Mouse (Mus musculus) layer of hippocampus, adult 2 months (tissue): Measurements from ENCODE around the gene Zfp503. TPM values are rescaled to one million over a fixed set of nuclear protein-coding genes. Genes with fewer than 3 reads are reported as not detected.
A peak's percentile ranks its signal among the peaks of the same experiment; 100 is the strongest.

ENCODE experiments used
- DNase-seq, 2 experiments: peaks; one replicate each; pipeline ENCODE4 v3.0.0; 2022; ENCODE audit warnings: low spot score in 2 of 2
- H3K27ac ChIP-seq: fragments of 200-600 bp; 2 replicates; pipeline ENCODE4 v1.8.1; 2022
- H3K4me3 ChIP-seq: fragments of 200-600 bp; 2 replicates; pipeline ENCODE4 v1.8.1; 2022; ENCODE audit warnings: mild to moderate bottlenecking
- CTCF ChIP-seq: fragments of 200-600 bp; conservative IDR thresholded peaks from 2 replicates; pipeline ENCODE4 v1.8.1; 2022; ENCODE audit warnings: antibody characterized with exemption, mild to moderate bottlenecking, moderate library complexity
- total RNA-seq, 2 experiments: library from RNA; stranded (reverse); gene quantifications; 2 replicates each; pipeline ENCODE4 v1.2.3; 2021

The Zfp503 gene
- total RNA-seq, 2 experiments from 2014 or later: 2.2 to 2.5 TPM

DNA sequence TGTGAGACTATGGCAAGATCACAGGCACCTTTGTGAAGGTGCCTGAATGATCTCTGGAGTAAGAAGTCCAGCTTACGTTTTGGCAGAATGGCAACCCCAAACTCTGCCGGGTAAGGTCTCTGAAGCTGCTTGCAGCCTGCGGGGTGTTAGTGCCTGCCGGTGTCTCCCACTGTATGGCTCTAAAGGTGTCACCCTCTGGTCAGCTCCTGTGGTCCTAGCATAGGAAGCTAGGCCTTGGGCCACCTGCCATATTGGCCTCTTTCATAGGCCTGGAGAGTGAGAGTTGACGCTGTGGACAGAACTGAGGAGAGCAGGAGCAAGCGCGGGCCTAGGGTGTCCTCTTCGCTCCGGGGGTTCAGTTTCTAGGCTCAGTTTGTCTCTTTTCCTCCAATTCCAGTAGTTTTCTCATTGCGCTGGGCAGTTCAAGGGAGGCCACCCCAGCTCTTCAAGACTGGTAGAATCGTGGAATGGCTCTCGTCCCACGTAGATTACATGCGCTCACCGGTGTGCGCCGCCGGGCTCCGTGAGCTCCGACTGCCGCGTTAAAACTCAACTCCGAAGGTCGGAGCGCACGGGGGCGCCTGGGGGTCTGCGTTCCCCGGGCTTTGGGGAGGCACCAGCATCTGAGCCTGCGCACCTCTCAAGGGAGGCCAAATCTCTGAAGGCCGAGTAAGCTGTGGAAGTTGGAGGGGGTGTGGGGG is 1.1 kb upstream of the Zfp503 start:
- Histone ChIP-seq H3K4me3 (no peak overlapping the region), H3K27ac (no peak overlapping the region)
- TF ChIP-seq CTCF: no peak
- DNase-seq: no peak

DNA sequence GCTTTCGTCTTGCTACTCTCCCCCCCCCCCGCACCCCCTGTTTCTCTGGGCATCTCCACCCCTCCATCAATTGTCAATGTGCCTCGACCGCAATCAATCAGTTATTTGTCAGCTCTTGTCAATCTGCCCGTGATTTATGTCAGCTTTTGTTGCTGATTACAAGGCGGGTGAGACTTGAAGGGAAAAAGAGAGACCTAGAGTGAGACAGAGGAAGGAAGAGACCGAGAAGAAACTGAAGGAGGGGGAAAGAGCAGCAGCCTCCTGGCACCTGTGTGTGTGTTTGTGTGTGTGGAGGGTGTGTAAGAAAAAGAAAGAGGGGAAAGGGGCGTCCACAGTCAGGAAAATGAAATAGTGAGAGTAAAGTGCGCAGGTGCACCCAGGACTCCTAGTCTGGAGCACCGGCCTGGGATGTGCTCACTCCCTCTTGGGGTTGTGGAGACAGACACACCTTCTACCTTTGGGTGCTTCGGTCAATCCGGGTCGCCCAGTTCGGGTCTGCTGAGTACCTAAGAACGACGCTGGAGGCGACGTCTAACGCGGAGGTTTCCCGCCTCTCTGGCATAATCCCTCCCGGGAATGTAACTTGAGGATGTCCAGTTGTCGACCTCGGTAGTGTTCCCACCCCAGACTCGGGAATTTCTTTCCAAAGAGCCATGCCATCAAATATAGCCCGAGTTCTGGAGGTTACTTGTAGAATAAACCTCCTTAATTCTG is 667 bp downstream of the Zfp503 start:
- Histone ChIP-seq H3K4me3 (peak overlapping the region; percentile 79), H3K27ac (peak overlapping the region; percentile 52; the same call in 1 of the 2 replicates)
- DNase-seq: no peak
- no peak for TF ChIP-seq CTCF

DNA sequence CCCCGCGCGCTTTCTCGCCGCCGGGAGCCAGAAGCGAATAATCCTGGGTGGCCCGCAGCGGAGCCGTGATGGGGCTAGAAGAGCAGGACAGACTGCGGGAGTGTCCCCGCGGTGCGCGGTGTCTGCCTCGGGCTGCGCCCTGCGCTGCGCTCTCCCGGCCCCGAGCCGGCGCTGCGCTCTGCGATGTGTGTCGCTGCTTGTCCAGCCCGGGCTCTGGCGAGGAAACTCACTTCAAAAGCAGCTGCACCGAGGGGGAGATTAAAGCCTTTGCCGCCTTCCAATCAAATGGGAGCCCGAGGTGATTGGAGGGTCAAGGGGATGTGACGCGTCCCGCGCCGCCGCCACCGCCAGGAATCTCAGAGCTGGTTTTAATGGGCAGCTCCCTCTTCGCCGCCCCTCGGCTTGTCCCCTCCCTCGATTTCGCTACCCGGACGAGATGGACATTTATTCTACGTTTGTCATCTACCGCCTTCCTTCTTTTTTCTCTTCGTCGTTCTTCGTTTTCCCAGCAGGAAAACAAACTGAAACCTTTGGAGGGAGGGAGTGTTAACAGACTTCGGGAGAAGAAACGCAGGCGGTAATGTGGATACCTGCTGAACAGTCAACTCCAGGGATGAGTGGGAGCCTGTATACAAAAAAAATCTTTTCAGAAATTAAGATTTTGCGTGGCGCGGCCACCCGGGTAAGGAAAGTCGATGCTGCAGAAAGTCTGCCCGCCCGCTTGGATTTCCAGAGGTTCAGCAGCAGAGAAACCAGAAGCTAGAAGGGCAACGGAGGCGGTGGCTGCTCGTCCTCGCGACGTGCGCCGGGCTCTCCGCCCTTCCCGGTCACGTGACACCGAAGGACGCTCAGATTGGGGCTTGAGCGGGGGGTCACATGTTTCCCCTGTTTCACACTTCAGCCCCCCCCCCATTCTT is 1.5 kb downstream of the Zfp503 start:
- peak; percentile 83 to 93 for DNase-seq
- peak overlapping the region; percentile 91 for H3K27ac ChIP-seq
- peak; percentile 30 for TF ChIP-seq CTCF
- peak overlapping the region; percentile 79 for H3K4me3 ChIP-seq

DNA sequence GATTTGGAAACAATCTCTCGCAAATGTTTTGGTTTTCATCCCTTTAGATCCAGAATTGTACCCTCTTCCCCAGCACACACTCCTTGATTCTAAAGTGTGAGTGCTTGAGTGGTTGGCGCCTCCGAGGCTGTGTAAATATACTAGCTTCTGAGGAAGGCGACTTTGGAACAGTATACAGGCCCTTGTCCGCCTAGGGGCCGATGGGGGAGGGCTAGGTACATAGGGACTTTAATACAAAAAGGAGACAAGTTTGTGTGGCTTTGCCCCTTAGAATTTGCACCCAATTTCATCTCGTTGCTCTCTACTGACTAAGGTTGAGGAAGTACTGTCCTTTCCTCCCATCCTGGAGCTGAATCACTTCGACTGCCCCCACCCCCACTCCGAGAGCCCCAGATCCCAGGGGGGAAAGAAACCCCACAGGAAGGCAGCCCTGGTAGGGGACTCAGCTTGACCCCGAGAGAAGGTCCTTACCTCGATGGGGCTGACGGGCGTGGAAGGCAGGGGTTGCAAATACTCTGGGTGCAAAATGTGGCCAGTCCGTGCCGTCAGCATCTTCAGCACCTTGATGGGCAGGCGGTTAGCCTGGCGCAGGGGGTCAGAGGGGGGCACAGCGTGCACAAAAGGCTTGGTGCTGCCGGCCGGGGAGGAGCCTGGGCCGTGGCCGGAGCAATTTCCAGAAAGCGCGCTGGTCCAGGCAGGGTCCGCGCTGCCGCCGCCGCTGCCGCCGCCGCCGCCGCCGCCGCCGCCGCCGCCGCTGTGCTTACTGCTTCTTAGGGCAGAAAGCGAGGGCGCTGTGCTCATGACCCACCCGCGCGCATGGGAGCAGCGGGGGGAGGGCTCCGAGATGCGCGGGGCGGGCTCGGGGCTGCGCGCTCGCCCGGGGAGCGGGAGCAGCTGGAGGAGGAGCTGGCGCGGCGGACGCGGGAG is 2.4 kb downstream of the Zfp503 start:
- H3K4me3 ChIP-seq: peak overlapping the region; percentile 79
- no peak for DNase-seq
- no peak for TF ChIP-seq CTCF
- peak overlapping the region; percentile 88 for H3K27ac ChIP-seq

DNA sequence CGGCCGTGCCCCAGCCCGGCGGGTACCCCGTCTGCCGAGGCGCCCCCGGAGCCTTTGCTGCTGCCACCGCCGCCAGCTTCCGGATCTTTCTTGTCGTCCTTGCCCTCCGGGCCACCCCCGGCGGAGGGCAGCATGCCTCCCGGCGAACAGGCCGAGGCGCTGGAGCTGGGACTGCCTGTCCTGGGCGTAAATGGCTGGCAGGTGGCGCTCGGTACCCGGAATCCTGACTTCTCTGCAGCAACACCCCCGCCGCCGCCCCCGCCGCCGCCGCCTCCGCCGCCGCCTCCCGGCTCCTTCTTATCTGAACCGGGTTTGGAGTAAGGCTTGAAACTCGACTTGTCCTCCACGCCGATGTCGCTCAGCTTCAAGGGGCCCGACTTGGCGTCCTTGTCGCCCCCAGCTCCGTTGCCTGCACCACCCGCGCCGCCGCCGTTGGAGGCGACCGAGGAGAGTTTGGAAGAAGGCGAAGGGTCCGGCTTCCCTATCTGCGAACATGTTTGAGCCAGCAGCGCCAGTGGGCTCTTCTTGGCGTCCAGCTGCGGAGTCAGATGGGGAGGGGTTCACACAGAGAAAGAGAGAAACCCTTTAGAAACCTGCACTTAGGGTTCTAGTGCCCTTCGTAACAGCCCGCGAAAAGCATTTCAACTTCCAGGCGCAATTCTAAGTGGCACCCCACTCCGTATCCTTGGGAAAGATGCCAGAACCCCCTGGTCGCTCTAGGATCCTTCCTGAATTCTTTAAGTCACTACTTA is 3.2 kb downstream of the Zfp503 start:
- DNase-seq: peak; percentile 75 to 80
- Histone ChIP-seq H3K27ac (peak overlapping the region; percentile 88; the same call in 1 of the 2 replicates), H3K4me3 (peak overlapping the region; percentile 79)
- TF ChIP-seq CTCF: peak; percentile 86

DNA sequence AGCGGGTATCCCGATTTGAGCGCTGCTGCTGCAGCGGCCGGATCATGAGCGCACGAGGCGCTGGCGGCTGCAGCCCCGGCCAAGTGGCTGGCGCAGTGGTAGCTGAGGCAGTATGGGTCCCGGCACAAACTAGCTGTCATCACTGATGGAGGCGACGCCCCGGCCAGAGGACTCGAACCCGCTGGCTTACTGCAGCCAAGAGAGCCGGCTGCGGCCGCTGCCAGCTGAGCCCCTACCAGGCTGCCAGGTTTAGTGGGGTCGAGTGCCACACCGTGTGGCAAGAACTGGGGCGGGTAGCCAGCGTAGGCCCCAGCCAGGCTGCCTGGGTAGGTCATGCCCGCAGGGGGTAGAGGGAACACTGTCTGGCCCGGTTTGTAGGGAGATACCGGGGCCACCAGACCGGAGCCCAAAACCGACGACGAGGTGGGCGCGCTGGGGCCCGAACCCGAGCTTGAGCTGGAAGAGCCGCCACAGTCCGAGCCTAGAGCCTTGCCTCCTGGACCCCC is 3.9 kb downstream of the Zfp503 start:
- Histone ChIP-seq H3K4me3 (peak overlapping the region; percentile 79), H3K27ac (peak overlapping the region; percentile 88; the same call in 1 of the 2 replicates)
- TF ChIP-seq CTCF: no peak
- no peak for DNase-seq

DNA sequence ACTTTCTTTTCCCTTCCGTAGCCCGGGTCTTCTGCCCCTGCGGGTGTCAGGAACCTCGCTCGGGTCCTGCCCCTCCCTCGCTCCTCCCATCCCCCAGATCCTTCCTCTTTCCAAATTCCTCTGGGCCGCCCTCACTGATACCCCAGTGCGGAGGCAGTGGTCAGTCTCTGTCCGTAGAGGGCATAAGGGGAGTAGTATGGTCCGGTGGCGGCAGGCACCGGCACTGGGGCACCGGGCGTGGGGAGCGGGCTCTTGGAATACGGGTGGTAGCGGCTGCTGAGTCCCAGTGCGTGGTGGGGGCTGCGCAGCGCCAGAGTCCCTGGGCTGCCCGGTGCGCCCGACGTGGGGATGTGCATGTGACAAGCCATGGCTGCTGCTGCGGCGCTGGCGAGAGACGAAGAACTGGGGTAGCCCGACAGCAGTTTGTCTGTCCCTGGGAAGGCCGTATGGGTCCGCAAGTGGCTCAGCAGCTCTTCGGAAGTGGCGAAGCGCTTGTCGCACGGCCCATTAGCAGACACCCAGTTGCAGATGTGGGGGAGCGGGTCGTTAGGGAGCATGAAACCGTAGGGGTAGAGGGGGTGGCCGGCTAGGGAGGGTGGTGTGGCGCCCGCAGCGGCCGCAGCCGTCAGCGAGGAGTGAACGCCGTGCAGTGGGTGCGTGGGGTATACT is 4.5 kb downstream of the Zfp503 start:
- Histone ChIP-seq H3K27ac (no peak overlapping the region), H3K4me3 (no peak overlapping the region; the same call in 1 of the 2 replicates)
- no peak for TF ChIP-seq CTCF
- DNase-seq: no peak

DNA sequence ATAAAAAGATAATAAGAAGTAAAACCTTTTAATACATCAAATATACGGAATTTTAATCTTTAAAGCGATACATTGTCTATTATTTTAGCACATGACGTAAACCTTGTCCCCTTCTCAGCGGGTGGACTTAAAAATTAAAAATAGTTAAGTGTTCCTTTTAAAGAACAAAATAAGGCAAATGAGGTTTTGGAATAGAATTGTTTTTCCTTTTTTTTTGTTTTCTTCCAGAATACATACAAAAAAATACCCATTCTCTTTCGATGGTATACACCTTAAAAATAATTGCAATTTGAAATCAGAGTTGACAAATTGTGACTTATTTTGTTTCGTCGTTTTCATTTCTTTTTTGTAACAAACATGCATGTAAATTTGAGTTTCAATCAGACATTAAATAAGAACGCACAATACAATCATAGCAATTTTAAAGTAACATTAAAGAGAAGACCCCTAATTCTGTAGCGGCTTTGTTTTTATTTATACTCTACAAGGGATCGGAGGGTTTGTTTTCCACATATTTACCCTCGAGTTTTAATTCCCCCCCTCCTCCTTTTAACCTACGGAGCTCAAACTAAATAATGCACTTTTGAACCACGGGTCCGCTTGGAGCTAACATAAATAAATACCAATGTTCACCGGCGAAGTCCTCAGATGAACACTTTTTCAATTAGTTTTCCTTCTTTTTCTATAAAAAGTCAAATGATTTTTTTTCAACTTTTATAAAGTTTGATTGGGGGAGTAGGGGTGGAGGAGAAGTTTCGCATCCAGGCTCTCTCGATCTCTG is 5.3 kb downstream of the Zfp503 start:
- no peak overlapping the region for H3K27ac ChIP-seq
- TF ChIP-seq CTCF: no peak
- peak overlapping the region; percentile 13; the same call in 1 of the 2 replicates for H3K4me3 ChIP-seq
- no peak for DNase-seq

DNA sequence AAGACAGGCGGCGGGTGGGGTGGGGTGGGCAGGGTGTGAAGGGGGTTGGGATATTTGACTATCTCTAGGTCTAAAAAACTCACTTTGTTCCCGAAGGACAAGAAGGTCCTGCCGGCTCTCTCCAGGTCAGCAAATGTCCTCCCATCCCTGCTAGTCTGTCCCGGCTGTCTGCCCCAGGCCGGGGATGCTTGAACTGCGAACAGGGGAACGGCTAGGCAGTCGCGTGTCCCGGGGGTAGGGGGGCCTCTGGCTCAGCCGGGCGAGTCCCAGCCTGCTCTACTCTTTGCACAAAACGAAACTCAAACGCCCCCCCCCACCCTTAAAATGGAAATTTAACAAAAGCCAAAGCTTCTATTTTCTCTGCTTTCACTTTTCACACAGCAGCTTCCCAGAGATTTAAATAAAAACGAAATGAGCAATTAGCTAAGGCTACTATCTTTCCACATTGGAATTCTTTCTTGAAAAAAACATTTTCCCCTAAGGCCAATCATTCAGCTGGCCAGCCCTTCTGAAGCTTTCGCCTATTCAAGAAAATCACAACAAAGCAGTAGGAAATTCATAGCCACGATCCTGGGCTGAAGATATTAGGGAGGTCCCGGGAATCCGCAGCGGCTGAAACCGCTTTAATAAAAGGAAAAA is 6.0 kb downstream of the Zfp503 start:
- no peak for DNase-seq
- Histone ChIP-seq H3K27ac (no peak overlapping the region), H3K4me3 (peak overlapping the region; percentile 13; the same call in 1 of the 2 replicates)
- no peak for TF ChIP-seq CTCF
